Mouse (Mus musculus) Muller cell, postnatal 12 days (primary cell): Measurements from ENCODE around the gene Rassf6.
"Not testable (repeated sequence)": the region's sequence is repeated elsewhere in the genome, so short reads cannot be mapped to it uniquely, and the experiment has no call there.

Source experiments
- DNase-seq: peaks from one replicate; pipeline ENCODE4 v3.0.0-alpha.2; 2015; ENCODE audit errors: inconsistent ontology term

Rassf6 gene

GRCm38 (mm10) chr5:90624708-90625425 lies 15.6 kb downstream of the Rassf6 start:
- DNase-seq = no peak

- DNase-seq = no peak
Measured at GRCm38 (mm10) chr5:90623209-90623608, 17.2 kb downstream of the Rassf6 start.

- no peak for DNase-seq
Measured at GRCm38 (mm10) chr5:90621726-90622125, 18.7 kb downstream of the Rassf6 start.

GRCm38 (mm10) chr5:90621316-90621715 lies 19.1 kb downstream of the Rassf6 start:
- no peak for DNase-seq

- DNase-seq = no peak
Measured at GRCm38 (mm10) chr5:90617859-90618258, 22.6 kb downstream of the Rassf6 start.

GRCm38 (mm10) chr5:90612751-90613150 lies 27.7 kb downstream of the Rassf6 start:
- DNase-seq = not testable (repeated sequence)

GRCm38 (mm10) chr5:90611996-90612611 lies 28.4 kb downstream of the Rassf6 start:
- DNase-seq = peak; percentile 69

DNA sequence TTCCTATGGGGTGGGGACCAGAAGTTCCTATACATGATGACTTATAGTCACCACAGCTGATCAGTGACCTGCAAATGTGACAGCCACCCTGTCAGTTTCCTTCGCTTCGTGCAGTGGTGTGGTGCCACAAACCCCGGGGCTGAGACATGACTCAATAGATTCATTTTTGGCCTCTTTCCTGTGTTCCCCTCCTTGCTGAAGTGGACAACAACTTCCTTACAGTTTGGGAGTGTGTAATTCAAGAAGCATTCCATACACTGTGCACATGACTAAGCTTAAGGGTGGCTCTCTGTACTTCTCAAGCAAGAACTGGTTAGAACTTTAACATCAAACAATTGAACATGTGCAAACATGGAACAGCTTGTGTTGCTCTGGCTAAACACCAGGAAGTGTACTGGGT lies 29.1 kb downstream of the Rassf6 start:
- DNase-seq = peak; percentile 17

DNA sequence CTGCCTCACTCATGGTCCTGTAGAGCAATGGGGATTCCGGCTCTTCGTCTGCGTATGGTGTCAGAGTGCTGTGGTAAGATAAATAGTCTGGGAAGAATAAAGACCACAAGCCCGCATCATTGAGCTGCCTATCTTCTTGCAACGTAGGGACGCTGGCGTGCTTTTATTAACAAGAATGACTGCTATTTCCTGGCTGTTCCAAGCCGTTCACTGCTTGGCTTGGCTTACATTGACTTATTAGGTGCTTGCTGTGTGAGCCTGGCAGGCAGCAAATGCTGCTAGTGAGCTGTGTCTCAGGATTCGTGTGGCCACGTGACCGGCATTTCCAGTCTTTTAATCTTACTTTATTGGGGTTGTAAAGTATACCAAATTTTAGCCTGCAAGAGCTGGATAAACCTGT lies 31.6 kb downstream of the Rassf6 start:
- peak; percentile 51 for DNase-seq

- DNase-seq = no peak
Measured at GRCm38 (mm10) chr5:90603407-90603923, 37.0 kb downstream of the Rassf6 start.

DNA sequence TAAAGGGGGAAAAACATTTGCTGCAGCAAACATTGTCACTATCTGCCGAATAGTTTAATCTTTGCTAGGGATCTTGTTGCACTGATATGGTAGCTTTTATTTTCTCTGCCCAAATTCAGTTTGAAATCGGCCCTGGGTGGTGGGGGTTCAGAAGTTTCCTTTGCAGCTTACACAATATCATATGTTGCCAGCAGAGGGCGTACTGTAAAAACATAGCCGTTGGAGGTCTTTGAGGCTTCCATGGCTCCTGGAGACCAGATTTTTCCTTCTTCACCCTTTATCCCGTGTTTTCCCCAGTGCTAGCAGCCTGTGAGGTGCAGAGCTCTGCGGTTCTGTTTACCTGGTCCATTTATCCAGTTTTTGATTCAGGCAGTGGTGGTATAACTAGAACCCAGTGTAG lies 39.0 kb downstream of the Rassf6 start:
- DNase-seq = no peak

- no peak for DNase-seq
Measured at GRCm38 (mm10) chr5:90596155-90596554, 44.3 kb downstream of the Rassf6 start.

- DNase-seq = no peak
Measured at GRCm38 (mm10) chr5:90594945-90595344, 45.5 kb downstream of the Rassf6 start.

DNA sequence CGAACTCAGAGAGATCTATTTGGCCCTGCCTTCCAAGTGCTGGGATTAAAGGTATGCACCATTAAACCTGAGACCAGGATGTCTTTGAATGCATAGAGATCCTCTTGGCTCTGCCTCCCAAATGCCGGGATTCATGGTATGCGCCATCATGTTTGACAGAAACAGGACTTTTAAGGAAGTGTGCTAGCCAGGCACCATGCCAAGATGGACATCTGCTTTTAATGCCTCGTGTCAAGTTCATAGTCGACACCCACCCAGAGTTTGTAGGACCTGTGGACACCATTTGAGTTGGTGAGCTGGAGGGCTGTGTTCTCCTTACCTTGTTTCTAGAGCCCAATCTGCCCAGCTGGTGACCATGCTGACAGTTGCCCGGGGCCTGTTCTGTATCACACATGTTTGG lies 48.5 kb downstream of the Rassf6 start:
- DNase-seq = no peak

DNA sequence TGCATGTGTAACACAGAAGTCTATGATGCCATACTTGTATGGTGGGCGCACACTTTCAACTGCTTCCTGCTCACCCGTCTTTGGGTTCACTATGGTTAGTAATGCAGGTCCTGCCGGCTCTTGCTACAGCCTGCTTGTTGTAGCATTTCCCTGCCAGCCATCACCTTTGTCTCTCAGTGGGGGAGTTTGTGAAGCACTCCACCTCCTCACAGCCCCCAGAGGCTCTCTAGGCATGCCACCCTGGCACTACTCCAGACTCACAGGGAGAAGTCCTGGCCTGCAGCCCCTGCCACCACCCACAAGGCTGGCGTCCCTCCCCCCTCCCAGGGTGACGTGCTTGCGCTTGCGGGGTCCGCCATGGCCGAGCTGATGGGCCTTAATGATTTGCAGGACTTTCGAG lies 49.8 kb downstream of the Rassf6 start:
- no peak for DNase-seq

DNA sequence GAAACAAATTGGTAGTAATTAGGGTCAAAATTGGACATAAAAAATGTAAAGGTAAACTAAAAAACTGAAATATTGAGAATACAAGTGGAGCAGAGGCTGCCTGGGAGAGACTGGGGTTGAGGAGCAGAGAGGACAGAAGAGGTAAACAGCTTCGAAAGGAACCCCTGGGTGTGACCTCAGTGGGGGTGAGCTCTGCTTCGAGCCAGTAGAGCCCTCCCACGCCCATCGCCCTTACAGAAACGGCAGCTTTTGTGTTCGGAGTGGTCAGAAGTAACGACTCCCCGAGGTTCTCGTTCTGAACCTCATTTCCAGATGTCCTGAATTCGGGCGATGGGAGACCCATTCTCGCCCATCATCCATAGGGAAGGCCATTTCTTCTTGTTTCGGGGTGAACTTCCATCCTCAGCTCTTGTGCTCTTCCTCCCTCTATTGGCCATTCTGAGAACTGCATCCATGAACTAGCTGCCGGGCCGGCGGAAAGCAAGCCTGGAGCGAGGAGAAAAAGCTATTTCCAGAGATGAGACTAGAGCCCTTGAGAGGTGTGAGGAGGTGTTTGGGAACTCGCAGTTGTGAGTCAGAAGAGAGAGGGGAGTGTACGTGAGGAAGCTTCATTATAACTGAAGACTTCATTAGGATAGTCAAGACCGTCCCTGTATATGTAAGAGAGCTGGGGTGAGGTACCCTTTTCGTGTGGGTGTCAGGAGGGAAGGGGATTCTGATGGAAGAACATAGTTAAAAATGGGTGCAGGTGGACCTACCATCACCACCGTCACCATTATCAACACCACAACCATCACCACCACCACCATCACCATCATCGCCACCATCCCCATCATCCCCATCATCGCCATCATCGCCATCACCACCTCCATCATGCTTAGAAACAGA lies 51.5 kb downstream of the Rassf6 start:
- DNase-seq = peak; percentile 74

DNA sequence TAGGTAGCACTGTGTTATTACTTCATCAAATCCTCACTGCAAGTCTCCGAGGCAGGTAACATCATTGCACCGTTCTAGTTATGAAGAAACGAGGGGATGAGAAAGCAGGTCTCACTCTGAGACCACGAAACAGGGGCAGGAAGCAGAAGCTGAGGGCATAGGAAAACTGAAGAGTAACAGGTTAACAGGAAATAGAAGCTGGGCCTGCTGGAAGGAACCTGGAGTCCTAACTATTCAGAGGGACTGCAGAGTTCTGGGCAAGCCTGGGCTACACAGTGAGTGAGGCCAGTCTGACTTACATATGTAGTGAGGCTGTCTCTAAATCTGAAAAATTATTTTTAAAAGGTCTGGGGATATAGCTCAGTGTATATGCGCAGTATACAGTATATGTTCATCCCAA lies 52.4 kb downstream of the Rassf6 start:
- DNase-seq = no peak

DNA sequence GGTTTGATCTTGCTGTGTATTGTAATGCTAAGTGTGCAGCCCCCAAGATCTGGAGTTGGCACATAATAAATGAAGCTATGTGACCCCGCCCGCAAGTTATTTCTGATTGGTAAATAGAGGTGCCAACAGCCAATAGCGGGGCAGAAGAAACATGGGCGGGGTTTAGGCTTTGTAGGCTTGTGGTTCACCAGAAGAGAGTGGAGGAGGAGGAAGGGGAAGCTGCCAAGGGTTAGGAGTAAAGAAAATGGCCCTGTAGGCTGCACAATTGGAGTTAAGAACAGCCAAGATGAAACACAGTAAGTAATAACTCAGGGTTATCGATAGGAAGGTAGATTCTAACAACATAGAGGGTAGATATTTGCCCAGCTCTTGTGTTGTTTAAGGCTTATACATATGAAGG lies 53.9 kb downstream of the Rassf6 start:
- no peak for DNase-seq

- no peak for DNase-seq
Measured at GRCm38 (mm10) chr5:90584799-90585198, 55.7 kb downstream of the Rassf6 start.

DNA sequence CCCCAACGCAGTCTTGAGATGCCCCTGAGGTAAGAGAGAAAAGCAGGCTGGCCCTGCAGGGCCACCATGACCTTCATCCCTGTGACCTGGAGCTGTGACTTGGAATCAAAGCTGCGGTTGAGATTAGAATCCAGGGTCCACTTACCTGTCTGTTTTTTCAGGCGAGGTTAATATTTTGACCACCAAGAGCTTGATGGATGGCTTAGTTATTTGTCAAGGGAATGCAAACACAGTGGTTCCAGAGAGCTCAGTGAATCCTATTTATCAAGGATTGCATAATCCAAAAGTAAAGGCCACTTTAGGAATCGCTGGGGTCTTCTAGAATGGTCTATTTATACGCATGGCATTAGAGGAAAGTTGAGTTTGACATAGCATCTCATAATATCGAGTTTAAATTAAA lies 58.3 kb downstream of the Rassf6 start:
- DNase-seq = no peak

DNA sequence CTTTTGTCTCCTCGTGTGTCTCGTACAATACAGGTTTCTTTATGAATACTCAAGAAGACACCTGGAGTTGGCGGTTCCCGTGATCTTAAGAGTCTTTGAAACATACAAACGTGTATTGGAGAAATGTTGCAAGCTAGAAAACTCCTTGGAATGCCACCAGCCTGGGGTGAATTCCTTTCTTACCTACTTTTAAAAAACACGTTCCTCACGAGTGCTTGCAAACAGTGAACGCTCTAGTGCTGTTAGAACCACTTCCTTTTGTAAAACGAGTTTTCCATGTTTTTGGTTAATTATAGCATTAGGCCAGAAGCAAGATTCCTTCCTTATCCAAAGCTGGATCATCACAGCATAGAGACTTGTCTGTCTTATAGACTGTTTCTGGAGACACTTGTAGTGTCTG lies 60.9 kb downstream of the Rassf6 start:
- no peak for DNase-seq

GRCm38 (mm10) chr5:90577751-90578150 lies 62.7 kb downstream of the Rassf6 start:
- no peak for DNase-seq
